Mouse (Mus musculus): Measurements from ENCODE around the gene Sgms1.

DNA sequence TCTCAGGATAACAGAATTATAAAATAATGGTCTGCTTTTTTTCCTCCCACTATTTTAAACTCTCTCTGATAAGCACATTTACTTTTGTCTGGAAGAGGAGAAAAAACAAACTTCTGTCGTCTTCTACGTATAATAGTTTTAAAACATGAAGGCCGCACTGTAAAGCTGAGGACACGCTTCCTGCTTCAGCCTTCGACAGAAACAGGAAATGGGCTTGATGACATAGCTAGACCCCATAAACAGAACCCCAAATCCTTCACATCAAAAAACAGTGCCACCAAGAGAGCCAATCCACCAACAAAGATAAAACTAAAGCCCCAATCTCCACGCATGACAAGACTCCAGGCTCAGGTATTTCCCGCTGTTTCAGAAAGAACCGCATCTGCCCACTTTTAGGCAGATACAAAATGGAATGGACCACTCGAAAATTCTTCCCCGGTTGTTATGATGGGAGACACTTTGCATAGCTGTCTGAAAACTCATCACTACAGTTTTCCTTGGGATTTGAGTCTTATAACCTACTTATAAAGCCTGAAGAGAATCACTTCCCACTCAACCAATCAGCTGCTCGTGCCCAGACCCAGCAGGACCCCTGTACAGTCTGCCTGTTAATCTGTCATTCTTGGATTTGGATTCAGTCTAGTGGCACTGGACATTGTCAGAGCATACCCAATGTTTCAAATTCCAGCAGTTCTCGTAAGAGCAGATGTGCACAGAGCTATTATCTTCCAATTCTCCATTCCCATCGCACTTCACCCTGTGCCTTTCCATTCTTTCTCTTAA lies 222.5 kb downstream of the Sgms1 start:
- TF ChIP-seq CTCF (conservative IDR thresholded peaks at IDR 0.05; ENCODE audit: insufficient read depth, insufficient read length, low read depth, low read length), result no peak
- TF ChIP-seq POLR2A (IDR thresholded peaks at IDR 0.05; ENCODE audit: low read depth, low read length), result no peak
